Mouse (Mus musculus) olfactory bulb, adult 2 months (tissue): ENCODE results near the gene Grm1.

Source experiments
- CTCF ChIP-seq: fragments of 200-500 bp; IDR thresholded peaks from 2 replicates; pipeline ENCODE4 v1.5.1; 2012; ENCODE audit warnings: low read depth, mild to moderate bottlenecking, low read length, moderate library complexity; ENCODE audit not compliant: insufficient read depth
- POLR2A ChIP-seq: fragments of 200-500 bp; IDR thresholded peaks from 2 replicates; pipeline ENCODE4 v1.6.1; 2012; ENCODE audit warnings: mild to moderate bottlenecking, low read depth, low read length, moderate library complexity; ENCODE audit not compliant: insufficient read depth

GRCm38 (mm10) chr10:11086348-11086747 lies 4.2 kb upstream of the Grm1 start:
- no peak for TF ChIP-seq CTCF
- no peak for TF ChIP-seq POLR2A
